Mouse (Mus musculus): ENCODE measurements around the gene Ppp1ca. TPM values are rescaled to one million over a fixed set of nuclear protein-coding genes. Genes with fewer than 3 reads are reported as not detected.
A peak's percentile ranks its signal among the peaks of the same experiment; 100 is the strongest.

Ppp1ca gene
- polyA plus RNA-seq, 1 experiment: 295 TPM

DNA sequence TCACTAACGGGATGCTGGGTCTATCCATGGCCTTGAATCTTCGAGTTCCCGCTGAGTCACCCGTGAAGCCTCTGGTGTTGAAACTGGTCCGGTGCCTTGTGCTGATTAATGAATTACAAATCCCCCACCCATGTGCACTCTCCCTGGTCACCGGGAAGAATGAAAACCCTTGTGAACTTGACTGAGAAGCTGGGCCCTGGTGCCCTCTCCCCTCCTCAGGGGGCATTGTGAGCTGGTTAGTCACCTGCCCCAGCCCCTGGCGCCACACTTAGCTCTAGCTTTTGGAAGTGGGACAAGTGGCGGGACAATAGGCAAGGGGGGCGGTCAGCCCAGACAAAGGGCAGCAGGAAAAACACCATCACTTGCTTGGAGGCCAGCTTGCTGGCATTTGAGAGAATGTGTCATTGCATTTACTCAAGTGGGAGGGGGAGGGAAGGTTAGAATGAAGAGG is 21.7 kb downstream of the Ppp1ca start:
- H3K4me3 ChIP-seq (ENCODE audit: low read depth, low read length): peak overlapping the region; percentile 62
- TF ChIP-seq POLR2A (IDR thresholded peaks at IDR 0.05; ENCODE audit: insufficient read depth, low read length) (no peak), EP300 (IDR thresholded peaks at IDR 0.05; ENCODE audit: insufficient read depth, low read depth, low read length) (no peak), CTCF (IDR thresholded peaks at IDR 0.05; ENCODE audit: low read depth, low read length) (no peak)
- H3K27me3 ChIP-seq (ENCODE audit: control insufficient read depth, insufficient read depth, low read length, poor library complexity, severe bottlenecking): peaks cover 13% of the 10 kb centered on the region
- no peaks in the 10 kb centered on the region for H3K9me3 ChIP-seq (replicated peaks; ENCODE audit: control insufficient read depth, insufficient read depth, low read length, poor library complexity, severe bottlenecking)
- H3K36me3 ChIP-seq (ENCODE audit: control insufficient read depth, insufficient read depth, low read length, poor library complexity, severe bottlenecking): no peaks in the 10 kb centered on the region
- no peak overlapping the region for H3K27ac ChIP-seq (ENCODE audit: insufficient read depth, low read length)
- H3K9ac ChIP-seq (ENCODE audit: low read depth, poor library complexity, severe bottlenecking): no peak overlapping the region; the same call in 1 of the 2 replicates
- H3K4me1 ChIP-seq (ENCODE audit: control insufficient read depth, insufficient read depth, low read length): no peaks in the 10 kb centered on the region

DNA sequence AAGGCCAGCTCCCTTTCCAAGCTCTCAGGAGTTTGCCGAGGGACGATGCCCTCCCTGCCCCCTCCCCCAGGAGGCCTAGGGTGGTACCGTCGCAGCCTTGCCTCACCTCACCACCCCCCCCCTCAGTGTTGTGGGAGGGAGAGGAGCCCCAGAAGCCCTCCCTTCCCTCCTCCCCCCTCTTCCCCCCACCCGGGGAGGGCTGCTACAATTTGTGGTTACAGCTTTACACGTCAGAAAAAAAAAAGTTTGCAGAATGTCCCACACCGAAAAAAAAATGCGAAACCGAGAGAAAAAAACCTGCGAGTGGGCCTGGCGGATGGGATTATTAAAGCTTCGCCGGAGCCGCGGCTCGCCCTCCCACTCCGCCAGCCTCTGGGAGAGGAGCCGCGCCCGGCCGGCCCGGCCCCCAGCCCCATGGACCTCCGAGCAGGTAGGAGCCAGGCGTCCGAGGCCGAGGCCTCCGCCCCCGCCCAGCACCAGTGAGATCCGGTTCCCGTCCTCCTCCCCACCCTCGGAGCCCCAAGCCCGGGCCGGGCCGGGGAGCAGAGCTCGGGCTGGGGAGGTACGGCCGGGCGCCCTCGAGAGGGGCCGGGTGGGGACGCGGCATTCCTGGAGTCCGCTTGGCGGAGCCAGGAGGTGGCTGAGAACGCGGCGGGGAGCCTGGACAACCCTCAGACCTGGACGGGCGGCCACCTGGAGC is 22.4 kb downstream of the Ppp1ca start, which contains the start of the genes Clcf1 and AC109138.7:
Clcf1 (plus strand) TSS at position 168 of the 700 bp plus-strand sequence.
AC109138.7 (plus strand) TSS at position 287 of the 700 bp plus-strand sequence.
- H3K4me3 ChIP-seq (ENCODE audit: low read depth, low read length): peak within 1 kb of the TSS; percentile 62
- no peaks in the 10 kb centered on the region for H3K36me3 ChIP-seq (ENCODE audit: control insufficient read depth, insufficient read depth, low read length, poor library complexity, severe bottlenecking)
- H3K9ac ChIP-seq (ENCODE audit: low read depth, poor library complexity, severe bottlenecking): peak within 1 kb of the TSS; percentile 88
- peaks cover 13% of the 10 kb centered on the region for H3K27me3 ChIP-seq (ENCODE audit: control insufficient read depth, insufficient read depth, low read length, poor library complexity, severe bottlenecking)
- no peak within 1 kb of the TSS for H3K27ac ChIP-seq (ENCODE audit: insufficient read depth, low read length)
- TF ChIP-seq POLR2A (IDR thresholded peaks at IDR 0.05; ENCODE audit: insufficient read depth, low read length): no peak
- TF ChIP-seq EP300 (IDR thresholded peaks at IDR 0.05; ENCODE audit: insufficient read depth, low read depth, low read length): no peak
- TF ChIP-seq CTCF (IDR thresholded peaks at IDR 0.05; ENCODE audit: low read depth, low read length): no peak
- H3K4me1 ChIP-seq (ENCODE audit: control insufficient read depth, insufficient read depth, low read length): no peaks in the 10 kb centered on the region
- H3K9me3 ChIP-seq (replicated peaks; ENCODE audit: control insufficient read depth, insufficient read depth, low read length, poor library complexity, severe bottlenecking): no peaks in the 10 kb centered on the region

DNA sequence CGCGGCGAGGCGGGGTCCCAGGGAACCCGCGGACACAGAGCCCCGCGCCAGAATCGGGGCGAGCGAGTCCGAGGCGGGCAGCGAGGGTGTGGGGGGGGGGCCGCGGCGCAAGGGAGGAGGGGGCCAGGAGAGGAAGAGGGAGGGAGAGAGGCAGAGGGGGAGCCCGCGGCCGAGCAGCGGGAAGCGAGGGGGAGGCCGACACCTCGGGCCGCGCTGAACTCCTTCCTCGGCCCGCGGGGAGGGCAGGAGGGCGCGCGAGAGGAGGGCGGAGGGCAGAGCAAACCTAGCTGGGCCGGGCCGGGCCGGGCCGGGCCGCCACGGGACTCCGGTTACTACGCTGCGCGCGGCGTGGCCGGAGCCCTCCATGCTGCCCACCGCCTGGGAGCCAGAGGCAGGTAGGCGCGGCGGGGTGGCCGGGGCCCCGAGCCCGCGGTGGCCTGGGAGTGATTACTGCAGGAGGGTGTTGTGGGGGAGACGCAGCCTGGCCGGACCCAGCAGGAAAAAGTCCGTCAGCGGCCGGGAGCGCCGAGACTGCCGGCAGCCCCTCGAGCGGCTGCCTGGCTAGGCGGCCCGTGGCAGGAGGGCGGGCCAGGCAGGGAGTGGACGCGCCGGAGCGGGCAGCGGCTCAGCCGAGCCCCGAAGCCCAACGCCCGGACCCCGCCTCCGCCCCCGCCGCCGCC is 23.0 kb downstream of the Ppp1ca start:
- Histone ChIP-seq H3K9ac (ENCODE audit: low read depth, poor library complexity, severe bottlenecking) (peak overlapping the region; percentile 88), H3K9me3 (replicated peaks; ENCODE audit: control insufficient read depth, insufficient read depth, low read length, poor library complexity, severe bottlenecking) (no peaks in the 10 kb centered on the region), H3K4me1 (ENCODE audit: control insufficient read depth, insufficient read depth, low read length) (no peaks in the 10 kb centered on the region), H3K27ac (ENCODE audit: insufficient read depth, low read length) (no peak overlapping the region), H3K36me3 (ENCODE audit: control insufficient read depth, insufficient read depth, low read length, poor library complexity, severe bottlenecking) (no peaks in the 10 kb centered on the region), H3K27me3 (ENCODE audit: control insufficient read depth, insufficient read depth, low read length, poor library complexity, severe bottlenecking) (peaks cover 13% of the 10 kb centered on the region), H3K4me3 (ENCODE audit: low read depth, low read length) (peak overlapping the region; percentile 62)
- no peak for TF ChIP-seq POLR2A (IDR thresholded peaks at IDR 0.05; ENCODE audit: insufficient read depth, low read length)
- no peak for TF ChIP-seq EP300 (IDR thresholded peaks at IDR 0.05; ENCODE audit: insufficient read depth, low read depth, low read length)
- TF ChIP-seq CTCF (IDR thresholded peaks at IDR 0.05; ENCODE audit: low read depth, low read length): no peak

- Histone ChIP-seq H3K4me1 (ENCODE audit: control insufficient read depth, insufficient read depth, low read length) (no peaks in the 10 kb centered on the region), H3K27me3 (ENCODE audit: control insufficient read depth, insufficient read depth, low read length, poor library complexity, severe bottlenecking) (peaks cover 13% of the 10 kb centered on the region), H3K9ac (ENCODE audit: low read depth, poor library complexity, severe bottlenecking) (peak overlapping the region; percentile 88), H3K27ac (ENCODE audit: insufficient read depth, low read length) (no peak overlapping the region), H3K4me3 (ENCODE audit: low read depth, low read length) (peak overlapping the region; percentile 49), H3K36me3 (ENCODE audit: control insufficient read depth, insufficient read depth, low read length, poor library complexity, severe bottlenecking) (no peaks in the 10 kb centered on the region), H3K9me3 (replicated peaks; ENCODE audit: control insufficient read depth, insufficient read depth, low read length, poor library complexity, severe bottlenecking) (no peaks in the 10 kb centered on the region)
- TF ChIP-seq CTCF (IDR thresholded peaks at IDR 0.05; ENCODE audit: low read depth, low read length): no peak
Measured at GRCm38 (mm10) chr19:4215451-4215840, 23.6 kb downstream of the Ppp1ca start.

GRCm38 (mm10) chr19:4216041-4216685 is 24.3 kb downstream of the Ppp1ca start:
- Histone ChIP-seq H3K9ac (ENCODE audit: low read depth, poor library complexity, severe bottlenecking) (no peak overlapping the region), H3K4me1 (ENCODE audit: control insufficient read depth, insufficient read depth, low read length) (no peaks in the 10 kb centered on the region), H3K27ac (ENCODE audit: insufficient read depth, low read length) (no peak overlapping the region), H3K27me3 (ENCODE audit: control insufficient read depth, insufficient read depth, low read length, poor library complexity, severe bottlenecking) (peaks cover 13% of the 10 kb centered on the region), H3K4me3 (ENCODE audit: low read depth, low read length) (no peak overlapping the region), H3K36me3 (ENCODE audit: control insufficient read depth, insufficient read depth, low read length, poor library complexity, severe bottlenecking) (no peaks in the 10 kb centered on the region), H3K9me3 (replicated peaks; ENCODE audit: control insufficient read depth, insufficient read depth, low read length, poor library complexity, severe bottlenecking) (no peaks in the 10 kb centered on the region)
- TF ChIP-seq CTCF (IDR thresholded peaks at IDR 0.05; ENCODE audit: low read depth, low read length): no peak

- Histone ChIP-seq H3K4me3 (ENCODE audit: low read depth, low read length) (no peak overlapping the region), H3K36me3 (ENCODE audit: control insufficient read depth, insufficient read depth, low read length, poor library complexity, severe bottlenecking) (no peaks in the 10 kb centered on the region), H3K9ac (ENCODE audit: low read depth, poor library complexity, severe bottlenecking) (no peak overlapping the region), H3K4me1 (ENCODE audit: control insufficient read depth, insufficient read depth, low read length) (no peaks in the 10 kb centered on the region), H3K27ac (ENCODE audit: insufficient read depth, low read length) (no peak overlapping the region), H3K27me3 (ENCODE audit: control insufficient read depth, insufficient read depth, low read length, poor library complexity, severe bottlenecking) (peaks cover 13% of the 10 kb centered on the region), H3K9me3 (replicated peaks; ENCODE audit: control insufficient read depth, insufficient read depth, low read length, poor library complexity, severe bottlenecking) (no peaks in the 10 kb centered on the region)
- TF ChIP-seq EP300 (IDR thresholded peaks at IDR 0.05; ENCODE audit: insufficient read depth, low read depth, low read length) (no peak), POLR2A (IDR thresholded peaks at IDR 0.05; ENCODE audit: insufficient read depth, low read length) (no peak), CTCF (IDR thresholded peaks at IDR 0.05; ENCODE audit: low read depth, low read length) (no peak)
Measured at GRCm38 (mm10) chr19:4217140-4217539, 25.3 kb downstream of the Ppp1ca start.
